Mouse (Mus musculus): ENCODE measurements around the gene Anapc15.

DNA sequence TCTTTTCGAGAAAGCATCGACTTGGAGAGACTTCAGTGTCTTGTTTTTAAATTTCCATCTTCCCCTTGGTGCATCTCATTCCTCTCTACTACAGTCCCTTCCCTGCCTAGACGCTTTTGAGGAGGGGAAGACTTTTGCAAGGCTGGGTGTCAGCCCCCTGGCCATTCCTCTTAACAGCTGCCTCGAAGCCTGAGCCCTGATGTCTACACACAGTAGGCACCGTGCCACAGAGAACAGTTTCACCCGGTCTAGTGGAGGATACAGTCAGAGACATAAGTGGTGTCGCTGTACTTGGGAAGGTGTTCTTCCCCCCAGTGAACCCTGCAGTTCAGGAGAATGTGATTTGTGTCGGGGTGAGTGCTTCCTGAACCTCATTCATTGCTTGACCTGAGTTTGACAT is 43.2 kb downstream of the Anapc15 start:
- TF ChIP-seq CTCF (IDR thresholded peaks at IDR 0.05; ENCODE audit: low read depth), result no peak
- no peak for TF ChIP-seq EP300 (IDR thresholded peaks at IDR 0.05; ENCODE audit: low read depth)

All from liver, postnatal 0 days (tissue).